Mouse (Mus musculus) embryonic fibroblast, embryonic 13.5 days (primary cell): ENCODE results near the gene Wdr41.

Experiments used
- CTCF ChIP-seq: IDR thresholded peaks from 2 replicates; pipeline ENCODE4 v1.5.1; 2011; ENCODE audit warnings: mild to moderate bottlenecking, control low read depth, low read length, moderate library complexity, borderline replicate concordance; ENCODE audit not compliant: insufficient read depth
- POLR2A ChIP-seq: IDR thresholded peaks from 2 replicates; pipeline ENCODE4 v1.6.1; 2011; ENCODE audit warnings: low read depth, mild to moderate bottlenecking, control low read depth, low read length, moderate library complexity

- no peak for TF ChIP-seq CTCF
- no peak for TF ChIP-seq POLR2A
Observed at GRCm38 (mm10) chr13:94975828-94976218, 321 bp upstream of the Wdr41 start.
